ENCODE assay signal across 7 mouse cellular contexts in genomic region chr5:106757436-106757835, GRCm38 (mm10).
DNase-seq lines count a peak whose midpoint lies in the region; ATAC-seq and TF ChIP-seq lines count a peak whose summit lies in the region.

No protein-coding gene starts in this region.

- no peak overlapping the region for H3K27ac ChIP-seq in ES-Bruce4 (ENCODE audit: insufficient read depth, low read length)
- no peak overlapping the region for H3K27ac ChIP-seq in hindbrain, embryonic 16.5 days (ENCODE audit: low read depth, low read length)
- no peak overlapping the region for H3K27ac ChIP-seq in midbrain, embryonic 16.5 days (ENCODE audit: low read length)

- H3K9ac ChIP-seq in ES-Bruce4 (ENCODE audit: low read depth, poor library complexity, severe bottlenecking): no peak overlapping the region
- 0 out of 2 replicates have a peak overlapping the region, but pooled peaks have one; percentile 8 for H3K9ac ChIP-seq in hindbrain, embryonic 16.5 days (ENCODE audit: low read depth, low read length)
- H3K9ac ChIP-seq in midbrain, embryonic 16.5 days (ENCODE audit: low read depth, low read length): peak overlapping the region; percentile 21

- no peak for DNase-seq in spleen, postnatal 36 days (ENCODE audit: low spot score in 2 of 2)
- DNase-seq in adrenal gland, postnatal 36 days: no peak
- DNase-seq in layer of hippocampus, postnatal 10 days (ENCODE audit: low spot score in 2 of 2): no peak

- H3K27me3 ChIP-seq in ES-Bruce4 (ENCODE audit: control insufficient read depth, insufficient read depth, low read length, poor library complexity, severe bottlenecking): no peaks in the 10 kb centered on the region
- H3K27me3 ChIP-seq in hindbrain, embryonic 16.5 days (replicated peaks; ENCODE audit: control insufficient read depth, insufficient read depth, low read length): 0 out of 2 replicates have a peak, but pooled peaks cover 5% of the 10 kb centered on the region
- no peaks in the 10 kb centered on the region; the same call in 1 of the 2 replicates for H3K27me3 ChIP-seq in midbrain, embryonic 16.5 days (ENCODE audit: control insufficient read depth, insufficient read depth, low read depth, low read length)

- H3K4me3 ChIP-seq in ES-Bruce4 (ENCODE audit: low read depth, low read length): peak overlapping the region; percentile 15
- H3K4me3 ChIP-seq in hindbrain, embryonic 16.5 days (ENCODE audit: low read length): peak overlapping the region; percentile 27
- peak overlapping the region; percentile 24 for H3K4me3 ChIP-seq in midbrain, embryonic 16.5 days (ENCODE audit: low read depth, low read length)

- TF ChIP-seq EP300 in ES-Bruce4 (IDR thresholded peaks at IDR 0.05; ENCODE audit: insufficient read depth, low read depth, low read length): no peak

- ATAC-seq in common myeloid progenitor, adult 5-6 weeks (replicated peaks; ENCODE audit: low read depth, poor library complexity, severe bottlenecking): peak; percentile 34; the same call in 1 of the 2 replicates
- ATAC-seq in hindbrain, embryonic 16.5 days: peak; percentile 50; the same call in 1 of the 2 replicates
- peak; percentile 63 for ATAC-seq in midbrain, embryonic 16.5 days

- peak overlapping the region; percentile 58 for H3K4me2 ChIP-seq in hindbrain, embryonic 16.5 days (ENCODE audit: low read length)
- peak overlapping the region; percentile 58 for H3K4me2 ChIP-seq in midbrain, embryonic 16.5 days (ENCODE audit: low read length)

- TF ChIP-seq CTCF in ES-Bruce4 (IDR thresholded peaks at IDR 0.05; ENCODE audit: low read depth, low read length): no peak

- no peaks in the 10 kb centered on the region for H3K36me3 ChIP-seq in ES-Bruce4 (ENCODE audit: control insufficient read depth, insufficient read depth, low read length, poor library complexity, severe bottlenecking)
- no peaks in the 10 kb centered on the region for H3K36me3 ChIP-seq in hindbrain, embryonic 16.5 days (ENCODE audit: control insufficient read depth, insufficient read depth, low read length)
- H3K36me3 ChIP-seq in midbrain, embryonic 16.5 days (ENCODE audit: control insufficient read depth, insufficient read depth, low read length): no peaks in the 10 kb centered on the region

- under 1% methylated on average over 14 of the region's 14 CpGs for WGBS in hindbrain, embryonic 16.5 days
- WGBS in midbrain, embryonic 16.5 days: 2% methylated on average over 14 of the region's 14 CpGs

- peaks cover 3% of the 10 kb centered on the region for H3K4me1 ChIP-seq in ES-Bruce4 (ENCODE audit: control insufficient read depth, insufficient read depth, low read length)
- H3K4me1 ChIP-seq in hindbrain, embryonic 16.5 days (ENCODE audit: control insufficient read depth, insufficient read depth, low read depth, low read length): peaks cover 5% of the 10 kb centered on the region; the same call in 1 of the 2 replicates
- H3K4me1 ChIP-seq in midbrain, embryonic 16.5 days (ENCODE audit: control insufficient read depth, insufficient read depth, low read length): peaks cover 15% of the 10 kb centered on the region

- no peaks in the 10 kb centered on the region for H3K9me3 ChIP-seq in ES-Bruce4 (replicated peaks; ENCODE audit: control insufficient read depth, insufficient read depth, low read length, poor library complexity, severe bottlenecking)
- no peaks in the 10 kb centered on the region for H3K9me3 ChIP-seq in hindbrain, embryonic 16.5 days (ENCODE audit: control insufficient read depth, low read length)
- no peaks in the 10 kb centered on the region for H3K9me3 ChIP-seq in midbrain, embryonic 16.5 days (replicated peaks; ENCODE audit: control insufficient read depth, low read length, poor library complexity, severe bottlenecking)

- TF ChIP-seq POLR2A in ES-Bruce4 (IDR thresholded peaks at IDR 0.05; ENCODE audit: insufficient read depth, low read length): no peak
